Mouse (Mus musculus) heart, adult 11 months (tissue): ENCODE measurements at regions not wholly inside any gene's neighbourhood (a gene's known extent, or its start where the extent isn't known, plus 50 kb on each side); places are given as distances from the start of the nearest gene placed in this dataset.

Source experiments
- DNase-seq: peaks from one replicate; pipeline ENCODE4 v3.0.0; 2022

DNA sequence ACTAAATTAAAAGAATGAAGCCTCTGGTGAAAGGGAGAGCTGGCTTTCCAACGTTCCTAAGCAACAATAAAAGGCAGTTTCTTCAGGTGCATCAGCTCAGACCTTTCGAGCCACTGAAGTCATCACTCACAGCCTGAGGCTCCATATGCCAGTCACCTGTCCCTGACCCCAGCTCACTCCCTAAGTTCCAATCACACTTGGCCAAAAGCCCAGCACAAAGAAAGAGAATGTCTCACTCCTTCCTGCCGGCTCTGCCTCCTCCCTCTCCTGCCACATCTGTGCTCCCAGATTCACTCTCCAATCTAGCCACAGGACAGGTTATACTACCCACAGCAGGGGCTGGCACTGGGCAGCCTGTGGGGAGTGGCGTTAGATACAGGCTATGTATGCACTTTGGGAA is 150.7 kb downstream of the Psat1 start:
- DNase-seq: no peak

GRCm38 (mm10) chr19:15791942-15792341 is 155.2 kb downstream of the Psat1 start:
- DNase-seq: no peak

DNA sequence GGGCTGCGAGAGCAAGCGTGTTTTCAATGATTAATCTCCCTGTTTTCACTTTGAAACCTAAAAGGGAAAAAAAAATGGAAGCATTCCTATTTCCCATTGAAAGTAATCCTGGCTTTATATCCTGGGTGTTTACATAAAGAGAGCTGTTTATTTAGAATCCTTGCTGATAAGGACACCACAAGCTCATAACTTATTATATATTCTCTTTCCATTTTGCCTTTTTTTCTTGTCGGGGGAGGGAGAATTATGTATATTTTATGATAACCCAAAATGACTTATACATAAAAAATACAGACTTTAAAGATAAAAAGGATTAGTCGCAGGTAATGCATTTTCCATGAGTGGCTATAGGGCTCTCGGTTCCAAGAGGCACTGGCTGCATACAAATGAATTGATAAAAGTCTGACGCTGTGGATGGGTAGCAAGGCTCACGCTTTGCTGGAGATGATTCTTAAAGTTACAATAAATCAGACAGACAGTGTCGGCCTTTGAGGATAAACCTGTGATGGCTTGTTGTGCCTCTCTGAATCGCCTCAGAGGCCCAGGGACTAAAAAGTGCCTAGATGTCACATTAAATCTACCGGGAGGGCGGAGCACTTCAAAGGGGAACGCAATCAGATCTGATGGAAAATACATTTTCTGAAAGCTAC is 155.7 kb downstream of the Psat1 start:
- no peak for DNase-seq

- DNase-seq: no peak
These were observed 156.4 kb downstream of the Psat1 start for GRCm38 (mm10) chr19:15790620-15791263.

- DNase-seq: no peak
These were observed 157.4 kb downstream of the Psat1 start for GRCm38 (mm10) chr19:15789741-15790140.

DNA sequence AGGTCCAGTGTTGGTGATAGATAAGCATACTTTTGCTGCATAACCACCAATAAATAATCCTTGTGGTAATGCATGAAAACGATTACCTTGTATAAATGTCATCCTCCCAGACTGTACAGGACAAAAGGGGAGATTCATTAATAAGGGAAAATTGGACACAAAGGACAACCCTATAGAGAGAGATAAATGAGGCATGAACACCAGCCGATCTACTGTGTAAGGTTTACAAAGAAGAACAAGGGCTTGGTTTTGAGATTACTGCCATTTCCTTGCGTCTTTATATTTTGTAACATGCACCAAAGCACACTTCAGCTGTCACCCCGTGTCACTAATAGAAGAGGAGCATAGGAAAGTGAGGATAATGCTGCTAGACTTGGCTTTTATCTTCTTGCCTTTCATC is 162.5 kb downstream of the Psat1 start:
- no peak for DNase-seq

DNA sequence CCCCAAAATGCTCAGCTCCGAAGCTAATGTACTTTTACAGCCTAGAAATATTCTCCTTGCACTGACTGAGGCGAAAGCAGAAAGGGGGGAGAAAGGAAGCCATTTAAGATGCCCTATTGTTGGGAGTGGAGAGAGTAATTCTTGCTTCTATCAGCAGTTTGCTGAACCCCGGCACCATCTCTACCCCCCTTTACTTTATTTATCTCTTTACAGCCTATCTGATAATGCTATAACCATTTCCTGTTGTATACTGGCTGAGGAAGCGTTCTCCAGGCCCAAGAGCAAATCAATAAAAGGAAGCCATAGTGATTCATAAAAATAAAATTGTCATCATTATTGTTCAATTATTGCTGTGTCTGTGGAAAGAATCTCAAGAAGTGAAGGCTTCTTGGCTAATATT is 177.5 kb downstream of the Psat1 start:
- no peak for DNase-seq

- DNase-seq: no peak
These were observed 186.1 kb downstream of the Psat1 start for GRCm38 (mm10) chr19:15761086-15761485.

GRCm38 (mm10) chr19:15745026-15745777 is 201.9 kb downstream of the Psat1 start:
- DNase-seq: no peak

DNA sequence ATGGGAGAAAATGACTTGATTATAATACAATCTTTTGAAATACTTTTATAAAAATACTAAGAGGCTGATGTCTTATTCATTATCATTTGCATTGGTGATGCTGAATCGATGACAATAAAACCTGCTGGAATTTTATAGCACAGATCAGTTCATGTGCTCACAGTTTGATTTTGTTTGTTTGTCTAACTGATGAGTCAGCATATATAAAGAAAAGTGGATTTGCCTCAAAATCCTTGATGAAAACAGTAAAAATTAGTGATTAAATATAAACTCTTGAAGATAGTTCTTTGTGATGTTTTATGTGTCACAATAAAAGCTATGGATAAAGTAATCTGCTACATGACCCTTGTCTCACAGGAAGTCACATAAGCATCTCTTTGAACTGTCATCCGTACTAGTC is 210.9 kb downstream of the Psat1 start:
- no peak for DNase-seq

DNA sequence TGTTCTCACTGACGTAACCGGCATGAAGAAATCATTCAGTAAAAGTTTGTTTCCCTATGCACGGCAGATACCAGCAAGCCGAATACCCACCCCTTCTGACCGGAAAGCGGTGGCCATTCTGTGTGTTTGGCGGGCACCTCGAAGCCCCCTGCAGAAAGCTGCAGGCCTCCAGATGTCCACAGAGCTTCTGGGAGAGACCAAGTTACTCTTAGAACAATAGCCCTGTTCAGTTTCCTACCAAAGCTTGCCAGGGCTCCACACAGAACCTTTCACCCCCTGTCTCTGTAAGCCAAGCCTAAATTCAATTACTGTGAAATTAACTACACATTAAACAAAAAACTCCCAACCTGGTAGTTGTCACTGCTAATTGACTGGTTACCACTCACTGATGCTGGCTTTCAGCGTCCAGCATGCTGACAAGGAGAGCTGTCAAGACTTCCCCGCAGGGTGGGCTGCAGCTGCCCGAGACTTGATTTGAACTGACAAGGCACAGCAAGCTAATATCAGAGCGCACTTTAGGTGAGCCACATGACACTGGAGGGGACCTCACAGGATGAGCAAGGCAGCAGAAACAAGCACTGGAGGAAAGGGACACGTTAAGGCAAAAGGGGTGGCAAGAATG is 220.2 kb downstream of the Psat1 start:
- no peak for DNase-seq

DNA sequence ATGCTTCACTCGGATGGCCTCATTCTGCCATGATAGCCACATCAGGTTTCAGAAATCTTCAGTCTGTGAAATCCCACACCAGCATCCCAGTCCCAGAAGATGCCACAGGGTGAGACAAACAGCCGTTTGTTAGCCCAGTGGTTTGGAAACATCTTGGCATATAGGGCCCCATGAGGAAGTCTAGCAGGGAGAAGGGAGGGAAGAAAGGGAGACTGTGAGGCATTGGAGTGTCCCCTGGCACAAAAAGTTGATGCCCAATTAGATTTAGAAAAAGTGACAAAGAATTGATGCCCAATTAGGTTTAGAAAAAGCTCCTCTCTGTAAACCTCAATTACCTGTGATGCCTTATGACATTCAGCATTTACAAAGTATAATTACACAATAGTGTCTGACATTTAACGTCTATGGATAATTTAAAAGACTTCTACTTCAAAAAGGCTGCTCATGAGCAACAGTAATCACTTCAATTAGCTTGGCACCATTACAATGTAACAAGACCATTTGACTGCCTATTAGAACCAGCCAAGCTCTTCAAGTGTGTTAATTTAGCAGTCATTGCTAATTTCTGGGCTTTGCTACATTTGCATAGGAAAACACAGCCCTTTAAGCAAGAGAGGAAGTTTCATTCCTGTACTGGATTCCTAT is 254.6 kb downstream of the Psat1 start:
- no peak for DNase-seq

- DNase-seq: peak; percentile 5
These were observed 277.1 kb downstream of the Psat1 start for GRCm38 (mm10) chr19:15669996-15670395.

DNA sequence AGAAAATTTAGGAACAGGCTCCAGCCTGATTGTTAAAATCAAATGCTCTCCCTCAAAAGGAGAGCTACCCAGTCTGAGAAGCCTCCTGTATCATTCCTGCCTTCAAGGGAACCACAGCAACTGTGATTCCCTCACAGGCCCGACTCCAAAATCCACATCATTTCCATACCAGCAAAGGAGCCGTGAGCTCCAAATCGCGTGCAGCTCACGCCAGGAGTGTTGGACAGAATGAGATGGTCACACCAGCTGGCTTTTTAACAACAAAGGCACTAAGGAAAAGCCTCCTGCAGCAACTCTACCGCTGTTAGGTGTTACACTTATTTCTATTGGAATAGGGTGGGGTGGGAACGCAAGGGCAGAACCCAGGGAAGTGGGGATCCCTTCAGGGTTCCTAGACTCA is 277.6 kb downstream of the Psat1 start:
- DNase-seq: peak; percentile 68

- DNase-seq: peak; percentile 56
These were observed 278.5 kb downstream of the Psat1 start for GRCm38 (mm10) chr19:15668624-15669016.

DNA sequence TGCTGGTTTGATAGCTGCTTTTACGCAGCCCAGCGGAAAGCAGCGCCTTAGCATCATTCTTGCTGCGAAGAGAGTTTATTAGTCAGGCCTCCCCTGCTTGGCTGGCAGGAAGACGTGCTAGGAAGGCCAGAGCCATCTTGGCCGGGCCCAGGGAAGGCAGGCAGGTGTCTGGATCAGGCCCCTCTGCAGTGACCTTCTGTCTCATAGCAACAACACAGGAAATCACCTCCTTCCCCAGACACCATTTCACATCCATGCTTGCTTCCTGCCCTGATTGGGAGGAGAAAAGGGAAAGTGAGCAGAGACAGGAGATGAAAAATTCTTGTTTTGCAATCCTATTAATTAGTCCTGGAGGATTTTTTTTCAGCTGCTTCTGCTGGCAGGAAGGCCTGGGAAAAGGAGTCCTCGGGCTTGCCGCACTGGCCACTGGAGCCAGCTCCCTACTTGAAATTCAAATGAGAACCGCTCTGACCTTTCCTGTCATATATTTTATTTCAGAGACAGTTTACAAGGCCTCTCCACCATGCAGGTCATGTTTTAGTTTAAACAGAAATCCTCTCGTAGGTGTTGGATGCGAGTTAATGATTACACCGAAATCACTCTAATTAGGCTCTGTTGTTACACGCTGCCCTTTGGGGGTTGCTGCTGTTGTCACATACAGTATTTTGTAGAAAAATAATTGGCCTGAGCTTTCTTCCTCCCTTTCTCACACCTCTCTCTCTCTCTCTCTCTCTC is 279.1 kb downstream of the Psat1 start:
- peak; percentile 87 for DNase-seq

DNA sequence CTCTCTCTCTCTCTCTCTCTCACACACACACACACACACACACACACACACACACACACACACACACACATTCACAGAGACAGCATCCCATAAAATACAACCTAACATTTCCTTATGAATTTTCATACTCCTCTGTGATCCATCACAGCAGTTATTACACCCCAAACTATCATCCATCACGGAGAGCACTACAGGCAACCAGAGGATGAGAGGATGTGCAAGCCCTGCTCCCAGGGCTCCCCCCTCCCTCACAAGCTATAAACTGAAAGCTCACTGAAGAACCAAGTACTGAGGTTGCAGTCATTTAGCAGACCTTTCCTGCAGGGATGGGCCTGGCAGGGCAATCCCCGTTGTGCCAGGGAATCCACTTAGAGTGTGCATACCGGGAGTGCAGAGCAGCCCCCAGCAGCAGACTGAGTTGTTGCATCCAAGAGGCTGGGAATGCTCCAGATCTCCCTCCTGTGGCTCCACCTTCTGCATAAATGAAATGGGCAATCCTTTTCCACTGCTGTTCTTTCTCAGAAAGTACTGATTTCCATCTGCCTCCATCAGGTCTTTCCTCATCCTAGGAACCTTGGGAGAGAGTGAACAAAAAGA is 283.4 kb downstream of the Psat1 start:
- DNase-seq: peak; percentile 76

- DNase-seq: no peak
These were observed 288.5 kb downstream of the Psat1 start for GRCm38 (mm10) chr19:15658611-15659010.

DNA sequence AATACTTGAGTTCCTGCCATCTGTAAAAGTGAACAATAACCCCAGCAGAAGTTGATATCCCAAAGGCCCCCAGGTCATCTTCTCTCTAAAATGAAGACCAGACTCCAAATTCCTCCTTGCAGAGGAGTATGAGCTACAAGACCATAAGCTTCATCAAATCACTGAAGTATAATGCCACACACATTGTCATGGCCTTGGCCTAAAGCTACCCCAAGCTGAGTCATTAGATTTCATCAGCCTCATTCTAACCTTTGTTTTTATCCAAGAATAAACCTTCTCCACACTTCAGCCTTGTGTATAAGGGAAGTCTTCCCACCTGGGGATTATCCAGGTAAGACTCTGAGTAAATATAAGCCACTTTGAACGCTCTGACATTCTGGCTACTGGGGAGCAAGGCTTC is 289.3 kb downstream of the Psat1 start:
- peak; percentile 30 for DNase-seq

DNA sequence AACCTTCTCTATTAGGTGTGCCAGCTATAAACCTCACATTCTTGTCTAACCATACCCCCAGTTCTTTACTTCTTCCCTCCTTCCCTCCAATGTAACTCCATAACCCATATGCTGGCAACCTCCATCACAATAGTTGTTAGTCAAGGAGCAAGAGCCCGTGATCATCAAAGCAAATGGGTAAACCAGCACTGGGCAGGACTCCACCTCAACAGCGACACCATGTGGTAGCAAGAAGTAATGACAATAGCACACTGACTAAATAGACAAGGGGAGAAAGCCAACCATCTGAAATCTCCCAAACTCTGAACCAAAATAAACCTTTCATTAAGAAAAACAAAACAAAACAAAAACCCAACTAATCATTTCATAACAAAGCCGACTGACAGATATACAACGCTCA is 297.8 kb downstream of the Psat1 start:
- peak; percentile 46 for DNase-seq

GRCm38 (mm10) chr19:15647313-15647712 is 299.8 kb downstream of the Psat1 start:
- DNase-seq: peak; percentile 79

- peak; percentile 63 for DNase-seq
These were observed 302.4 kb downstream of the Psat1 start for GRCm38 (mm10) chr19:15644786-15645185.
